Mouse (Mus musculus): ENCODE results near the gene Csk.
A peak's percentile ranks its signal among the peaks of the same experiment; 100 is the strongest.

Csk gene

DNA sequence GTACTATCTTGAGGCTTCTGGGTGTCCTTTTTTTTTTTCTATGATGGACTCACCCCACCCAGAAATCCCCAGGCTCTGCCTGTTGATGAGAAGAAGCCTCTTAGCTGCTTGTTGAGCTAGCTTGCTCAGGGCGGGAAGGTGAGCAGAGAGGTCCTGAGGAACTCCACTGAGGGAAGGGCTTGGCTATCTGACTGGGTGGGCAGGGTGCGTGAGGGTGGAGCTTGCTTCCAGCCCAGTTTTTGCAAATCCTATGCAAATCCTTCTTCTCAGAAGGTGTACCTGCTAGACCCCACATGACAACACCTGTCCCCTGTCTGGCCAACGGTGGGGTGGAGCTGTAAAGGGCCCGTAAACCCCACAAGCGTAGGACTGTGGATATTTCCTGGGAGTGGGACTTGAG is at the start of gene Csk:
TSS of gene Csk (minus strand) at position 349 of the 400 bp plus-strand sequence.
- DNase-seq = no peak

DNA sequence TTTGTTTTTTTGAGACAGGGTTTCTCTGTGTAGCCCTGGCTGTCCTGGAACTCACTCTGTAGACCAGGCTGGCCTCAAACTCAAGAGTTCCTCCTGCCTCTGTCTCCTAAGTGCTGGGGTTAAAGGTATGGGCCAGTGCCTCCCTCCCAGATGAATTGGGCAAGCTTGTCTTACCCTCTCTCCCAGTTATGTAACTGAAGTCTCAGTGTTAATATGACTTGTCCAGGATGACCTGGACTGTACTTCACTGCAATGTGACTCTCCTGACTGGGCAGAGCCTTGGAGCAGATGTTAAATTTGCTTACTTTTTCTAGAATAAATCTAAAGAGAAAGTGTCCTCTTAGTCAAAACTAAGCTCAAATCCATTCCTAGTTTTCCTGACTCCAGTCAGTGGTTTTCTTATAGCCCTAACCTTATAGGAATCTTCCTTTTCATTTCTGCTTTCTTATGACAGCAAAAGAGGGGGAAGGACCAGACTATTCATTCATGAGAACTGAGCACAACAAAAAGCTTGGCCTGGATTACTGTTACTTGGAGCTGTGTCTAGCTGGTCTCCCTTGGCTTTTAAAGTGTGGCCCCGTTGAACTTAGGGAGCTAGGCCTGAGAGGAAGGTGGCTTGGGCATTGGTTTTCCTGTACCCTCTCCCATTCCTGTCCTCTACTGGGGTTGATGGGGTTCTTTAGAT is 45.2 kb upstream of the Csk start:
- no peak for DNase-seq

DNA sequence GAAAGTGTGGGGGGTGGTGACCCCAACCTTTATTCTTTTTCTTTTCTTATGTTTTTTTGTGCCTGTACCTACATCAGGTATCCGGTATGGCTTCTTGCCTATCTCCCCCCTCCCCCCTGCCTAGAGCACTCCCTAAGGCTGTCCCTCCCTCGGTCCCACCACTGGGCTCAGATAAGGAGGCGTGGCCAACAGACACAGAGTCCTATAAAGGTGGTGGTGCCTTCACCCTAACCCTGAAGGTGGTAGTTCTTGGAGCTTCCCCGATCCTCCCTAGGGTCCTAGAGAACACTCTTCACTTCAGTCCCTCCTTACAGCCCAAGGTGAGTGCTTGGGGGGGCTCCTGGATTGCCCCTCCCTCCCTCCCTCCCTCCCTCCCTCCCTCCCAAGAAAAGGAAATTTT is 43.9 kb upstream of the Csk start:
- DNase-seq = no peak

- DNase-seq = peak; percentile 76
Observed at GRCm38 (mm10) chr9:57696380-57697285, 43.2 kb upstream of the Csk start.

GRCm38 (mm10) chr9:57694108-57694507 is 40.7 kb upstream of the Csk start:
- no peak for DNase-seq

DNA sequence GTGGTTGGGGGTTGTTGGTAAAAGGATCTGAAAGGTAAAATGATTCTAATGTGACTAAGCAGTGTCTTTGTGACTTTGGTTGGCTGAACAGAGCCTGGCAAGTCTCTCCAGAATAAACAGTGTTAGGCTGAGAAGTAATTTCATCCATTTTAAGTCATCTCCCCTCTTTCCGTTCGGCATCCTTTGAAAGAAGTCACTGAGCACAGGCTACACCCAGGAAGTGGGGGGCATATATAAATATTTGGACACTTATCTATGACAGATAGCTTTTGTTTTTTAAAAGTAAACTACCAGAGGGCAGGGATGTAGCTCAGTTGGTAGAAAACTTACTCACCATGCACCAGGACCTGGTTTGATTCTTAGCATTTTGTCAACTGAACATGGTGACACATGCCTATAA is 35.2 kb upstream of the Csk start:
- no peak for DNase-seq

DNA sequence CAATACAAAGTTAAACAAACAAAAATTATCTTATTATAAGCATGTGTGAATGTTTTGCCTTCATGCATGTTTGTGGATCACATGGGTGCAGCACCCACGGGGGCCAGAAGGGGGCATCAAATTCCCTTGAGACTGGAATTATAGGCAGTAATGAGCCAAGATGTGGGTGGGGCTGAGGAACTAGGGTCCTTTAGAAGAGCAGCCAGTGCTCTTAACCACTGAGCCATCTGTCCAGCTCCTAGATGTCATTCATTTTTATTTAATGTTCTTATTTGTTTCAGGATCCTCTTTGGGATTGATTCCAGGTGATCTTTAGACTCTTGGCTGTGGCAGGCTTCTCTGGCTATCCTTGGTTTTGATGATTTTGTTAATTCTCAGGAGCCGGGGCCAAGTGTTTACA is 34.7 kb upstream of the Csk start:
- no peak for DNase-seq

DNA sequence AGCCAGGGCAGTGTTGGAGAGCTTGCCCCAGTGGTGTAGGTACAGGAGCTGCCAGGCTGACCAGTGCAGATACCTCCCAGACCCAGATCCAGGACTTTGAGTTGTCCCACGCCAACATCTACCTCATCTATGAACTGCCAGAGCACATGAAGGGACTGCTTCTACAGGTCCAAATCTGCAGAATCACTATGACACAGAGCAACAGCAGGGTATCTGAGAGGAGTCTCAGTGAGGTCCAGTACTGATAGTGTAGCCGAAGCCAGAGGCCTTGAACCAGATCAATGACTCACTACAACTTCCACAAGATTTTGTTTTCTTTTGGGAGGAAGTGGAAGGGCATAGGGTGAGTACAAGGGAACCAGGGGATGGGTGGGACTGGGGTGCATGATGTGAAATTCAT is 34.3 kb upstream of the Csk start, which contains the start of gene Cyp1a1:
TSS of gene Cyp1a1 (plus strand) at position 178 of the 400 bp plus-strand sequence.
- DNase-seq = no peak

DNA sequence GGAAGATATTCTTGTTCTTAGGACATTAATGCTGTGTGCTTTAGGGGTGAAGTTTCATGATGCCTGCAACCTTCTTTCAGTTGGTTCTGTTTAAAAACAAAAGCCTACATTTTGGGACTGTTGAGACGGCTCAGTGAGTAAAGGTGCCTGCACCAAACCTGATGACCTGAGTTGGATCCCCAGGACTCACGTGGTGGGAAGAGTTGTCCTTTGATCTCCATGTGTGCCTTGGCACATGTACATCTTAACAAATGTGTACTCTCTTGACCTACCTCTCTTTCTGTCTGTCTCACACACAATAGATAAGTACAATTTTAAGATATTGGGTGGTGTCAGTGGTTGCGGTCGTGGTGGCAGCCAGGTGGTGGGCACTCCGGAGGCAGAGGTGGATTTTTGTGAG is 32.6 kb upstream of the Csk start:
- no peak for DNase-seq

DNA sequence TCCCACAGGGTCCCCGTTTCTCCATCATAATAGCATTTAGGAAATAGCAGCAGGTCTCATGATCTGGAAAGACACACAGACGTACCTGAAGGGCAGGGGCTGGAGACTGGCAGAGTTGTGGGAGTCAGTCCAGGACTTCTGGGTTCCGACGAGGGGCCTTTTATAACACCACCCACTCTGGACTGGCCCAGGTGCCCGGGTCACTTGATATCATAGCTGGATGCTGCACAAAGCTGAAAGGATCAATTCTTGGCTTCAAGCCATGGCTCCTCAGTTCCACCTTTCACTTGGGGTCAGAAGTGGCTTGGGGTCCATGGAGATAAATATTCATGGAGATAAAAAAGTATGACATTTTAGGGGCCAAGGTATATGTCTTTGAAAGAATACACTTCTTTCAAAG is 30.1 kb upstream of the Csk start, which contains the start of gene Cyp1a2:
TSS of gene Cyp1a2 (minus strand) at position 184 of the 400 bp plus-strand sequence.
- DNase-seq = no peak

- no peak for DNase-seq
Observed at GRCm38 (mm10) chr9:57681411-57681810, 28.0 kb upstream of the Csk start.

GRCm38 (mm10) chr9:57671500-57671899 is 18.1 kb upstream of the Csk start:
- DNase-seq = no peak

GRCm38 (mm10) chr9:57671037-57671436 is 17.6 kb upstream of the Csk start:
- no peak for DNase-seq

DNA sequence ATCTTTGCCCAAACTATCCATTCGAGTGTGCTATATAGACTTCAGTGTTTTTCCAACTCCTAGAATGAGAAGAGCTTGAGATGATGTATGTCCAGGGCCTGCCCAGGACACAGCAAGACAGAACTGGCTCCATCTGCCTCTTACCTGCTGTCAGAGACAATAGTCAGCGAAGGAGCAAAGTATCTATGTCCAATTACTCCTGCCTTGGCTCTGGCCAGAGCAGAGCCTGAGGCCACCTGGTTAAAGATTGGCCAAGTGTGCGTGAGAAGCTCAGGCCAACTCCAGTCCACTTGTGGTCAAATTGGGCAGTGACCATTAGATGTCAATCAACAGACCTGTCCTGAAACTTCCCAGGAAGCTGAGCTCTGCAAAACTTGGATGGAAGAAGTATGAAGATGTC is 16.1 kb upstream of the Csk start:
- DNase-seq = no peak

DNA sequence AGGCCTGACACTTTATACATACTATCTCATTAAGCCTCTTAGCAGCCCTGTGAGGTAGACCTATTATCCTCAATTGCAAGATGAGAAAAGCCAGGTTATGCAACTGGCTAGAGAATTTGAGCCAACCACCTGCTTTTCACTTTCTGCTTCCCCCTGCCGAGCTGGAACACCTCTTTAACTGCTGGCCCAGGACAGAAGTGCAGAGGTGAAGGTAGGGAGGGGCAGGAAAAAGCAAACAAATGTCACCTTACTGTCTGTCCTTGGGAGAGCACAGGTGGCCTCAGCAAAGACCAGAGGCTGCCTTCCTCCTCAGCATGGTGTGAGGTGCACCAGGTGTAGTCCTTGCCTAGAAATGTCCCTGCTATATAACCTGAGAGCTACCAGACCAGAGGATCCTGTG is 14.8 kb upstream of the Csk start:
- DNase-seq = no peak

GRCm38 (mm10) chr9:57667817-57668216 is 14.4 kb upstream of the Csk start:
- DNase-seq = no peak

GRCm38 (mm10) chr9:57667136-57667535 is 13.7 kb upstream of the Csk start:
- DNase-seq = no peak

- DNase-seq = no peak
Observed at GRCm38 (mm10) chr9:57666536-57666935, 13.1 kb upstream of the Csk start.

DNA sequence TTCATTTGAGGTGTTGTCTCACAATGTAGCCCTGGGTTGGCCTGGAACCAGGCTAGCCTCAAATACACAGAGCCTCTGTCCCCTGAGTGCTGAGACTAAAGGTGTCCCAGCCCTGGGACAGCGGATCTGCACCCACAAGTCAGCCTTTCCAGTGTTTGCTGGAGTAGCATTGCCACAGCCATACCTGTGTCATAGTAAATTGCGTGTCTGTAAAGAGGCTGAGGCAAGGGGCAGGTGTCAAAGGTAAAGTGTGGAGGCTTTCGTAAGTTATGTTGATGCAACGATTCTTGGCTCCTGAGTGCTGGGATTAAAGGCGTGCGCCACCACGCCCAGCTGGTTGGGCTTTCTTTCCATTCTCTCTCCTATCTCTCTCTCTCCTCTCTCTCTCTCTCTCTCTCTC is 11.2 kb upstream of the Csk start:
- DNase-seq = no peak

DNA sequence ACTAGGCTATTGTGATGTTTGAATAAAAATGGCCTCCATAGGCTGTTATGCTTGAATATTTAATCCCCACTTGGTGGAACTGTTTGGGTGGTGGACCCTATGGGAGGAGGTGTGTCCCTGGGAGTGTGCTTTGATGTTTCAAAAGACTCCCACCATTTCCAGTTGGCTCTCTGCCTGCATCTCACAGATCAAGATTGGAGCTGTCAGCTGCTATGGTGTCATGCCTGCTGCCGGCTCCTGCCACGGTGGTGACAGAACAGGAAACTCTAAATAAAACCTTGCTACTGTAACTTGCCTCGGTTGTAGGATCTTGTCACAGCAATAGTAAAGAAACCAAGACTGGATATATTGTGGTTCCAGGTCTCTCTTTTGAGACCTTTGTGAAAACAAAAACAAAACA is 8.1 kb upstream of the Csk start:
- no peak for DNase-seq

- no peak for DNase-seq
Observed at GRCm38 (mm10) chr9:57660501-57660900, 7.1 kb upstream of the Csk start.

DNA sequence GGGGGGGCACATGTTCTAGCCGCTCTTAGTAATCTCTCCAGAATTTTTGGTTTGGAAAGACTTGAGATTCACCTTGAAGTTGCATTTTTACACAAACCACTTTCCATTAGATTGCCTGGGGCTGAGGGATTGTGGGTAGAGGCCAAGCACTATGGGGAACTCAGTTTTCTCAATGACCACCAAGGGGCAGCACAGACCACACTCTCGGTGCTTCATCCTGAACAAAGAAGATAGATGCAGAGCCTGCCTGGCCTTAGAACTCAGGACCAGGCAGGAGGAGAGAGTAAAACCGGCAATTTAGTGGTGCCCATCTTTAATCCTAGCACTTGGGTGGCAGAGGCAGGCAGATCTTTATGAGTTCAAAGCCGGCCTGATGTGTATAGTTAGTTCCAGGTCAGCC is 6.3 kb upstream of the Csk start:
- DNase-seq = peak; percentile 81

DNA sequence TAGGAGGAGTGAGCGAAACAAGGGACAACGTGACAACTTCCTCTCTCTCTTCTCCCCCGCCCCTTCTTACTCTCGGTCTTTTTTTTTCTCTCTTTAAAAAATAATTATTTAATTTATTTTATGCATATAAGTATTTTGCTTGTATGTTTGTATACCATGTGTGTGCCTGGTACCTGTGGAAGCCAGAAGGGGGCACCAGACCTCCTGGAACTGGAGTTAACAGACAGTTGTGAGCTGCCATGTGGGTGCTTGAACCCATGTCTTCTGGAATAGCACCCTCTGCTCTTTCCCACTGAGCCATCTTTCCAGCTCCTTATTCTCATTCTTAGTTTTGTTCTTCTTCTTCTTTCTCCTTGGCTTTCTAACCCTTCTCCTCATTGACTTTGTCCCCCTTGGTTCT is 5.5 kb upstream of the Csk start:
- no peak for DNase-seq

DNA sequence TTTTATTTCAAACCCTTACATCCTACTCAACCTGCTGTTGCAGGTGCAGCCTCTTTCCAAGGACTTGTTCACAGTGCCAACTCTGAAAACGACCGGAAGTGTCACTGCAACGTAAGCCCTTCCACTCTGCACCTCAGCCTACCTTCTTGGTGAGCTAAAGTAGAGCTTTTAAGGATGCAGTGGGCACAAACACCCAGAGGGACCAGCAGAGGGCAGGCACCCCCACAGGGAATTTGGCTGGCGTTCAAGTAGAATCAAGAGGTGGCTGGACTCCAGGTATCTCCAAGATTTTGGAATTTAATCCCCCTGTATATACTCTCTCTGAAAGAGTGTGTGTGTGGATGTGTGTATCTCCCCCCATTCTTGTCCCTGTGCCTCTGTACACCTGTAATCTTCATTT is 4.4 kb upstream of the Csk start:
- no peak for DNase-seq
